Mouse (Mus musculus) C2C12 (cell line): Measurements from ENCODE around the gene Fndc3a.

Experiments
- CTCF ChIP-seq: IDR thresholded peaks from one replicate; pipeline ENCODE4 v1.5.1; 2011; ENCODE audit not compliant: control insufficient read depth, insufficient read depth, insufficient read length
- MYOG ChIP-seq: IDR thresholded peaks from one replicate; pipeline ENCODE4 v1.6.1; 2011; ENCODE audit not compliant: control insufficient read depth, insufficient read length; ENCODE audit errors: extremely low read depth
- USF1 ChIP-seq: IDR thresholded peaks from one replicate; pipeline ENCODE4 v1.6.1; 2011; ENCODE audit warnings: low read depth, mild to moderate bottlenecking, control low read depth, moderate library complexity

DNA sequence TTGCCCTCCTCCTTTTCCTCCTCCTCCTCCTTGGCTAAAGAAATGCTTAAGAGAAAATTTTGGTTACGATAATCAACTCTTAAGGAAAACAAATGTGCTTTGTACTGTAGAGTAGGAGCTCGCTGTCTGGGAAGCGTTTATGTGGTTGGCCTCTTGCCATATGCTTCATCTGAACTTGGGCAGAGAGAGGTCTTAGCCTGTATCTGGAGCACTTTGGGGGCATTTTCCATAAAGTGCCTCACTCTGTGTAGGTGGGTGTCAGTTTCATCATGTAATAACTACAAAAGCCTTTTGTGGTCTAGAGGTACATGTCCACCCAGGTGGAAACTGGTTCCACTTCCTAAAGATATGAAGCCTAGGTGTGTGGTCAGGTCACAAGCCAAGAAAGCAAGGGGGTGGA lies 31.9 kb upstream of the Fndc3a start:
- no peak for TF ChIP-seq CTCF
- no peak for TF ChIP-seq MYOG
- TF ChIP-seq USF1 = no peak
